Mouse (Mus musculus) limb, embryonic 14.5 days (tissue): ENCODE measurements at regions not wholly inside any gene's neighbourhood (a gene's known extent, or its start where the extent isn't known, plus 50 kb on each side); places are given as distances from the start of the nearest gene placed in this dataset.

Experiments used
- ATAC-seq: fragments of 200-750 bp; cut with Nextera tagmentation; 2 replicates; pipeline ENCODE4 v1.8.0; 2017; ENCODE audit warnings: low read depth, moderate number of reproducible peaks, moderate TSS enrichment; ENCODE audit not compliant: low FRiP score
- DNase-seq: peaks from one replicate; pipeline ENCODE4 v3.0.0-alpha.2; 2015; ENCODE audit warnings: low spot score
- H3K27ac ChIP-seq: fragments of 300-500 bp; sonication (generic); replicated peaks from 2 replicates; pipeline ENCODE4 v1.5.1; 2014; ENCODE audit warnings: low read depth, mild to moderate bottlenecking, low read length, moderate library complexity, mixed read lengths
- H3K27me3 ChIP-seq: fragments of 300-500 bp; sonication (generic); 2 replicates; pipeline ENCODE4 v1.6.1; 2014; ENCODE audit warnings: low read length, mixed read lengths; ENCODE audit not compliant: control insufficient read depth, insufficient read depth
- H3K36me3 ChIP-seq: fragments of 300-500 bp; sonication (generic); 2 replicates; pipeline ENCODE4 v1.6.1; 2014; ENCODE audit warnings: mild to moderate bottlenecking, low read length, moderate library complexity, mixed read lengths; ENCODE audit not compliant: control insufficient read depth, insufficient read depth
- H3K4me1 ChIP-seq: fragments of 300-500 bp; sonication (generic); 2 replicates; pipeline ENCODE4 v1.6.1; 2014; ENCODE audit warnings: antibody characterized with exemption, low read length, mixed read lengths; ENCODE audit not compliant: control insufficient read depth, insufficient read depth
- H3K4me2 ChIP-seq: fragments of 300-500 bp; sonication (generic); replicated peaks from 2 replicates; pipeline ENCODE4 v1.6.1; 2014; ENCODE audit warnings: low read depth, mild to moderate bottlenecking, low read length, moderate library complexity; ENCODE audit not compliant: severe bottlenecking
- H3K4me3 ChIP-seq: fragments of 300-500 bp; sonication (generic); replicated peaks from 2 replicates; pipeline ENCODE4 v1.5.1; 2014; ENCODE audit warnings: low read length
- H3K9ac ChIP-seq: fragments of 300-500 bp; sonication (generic); 2 replicates; pipeline ENCODE4 v1.6.1; 2014; ENCODE audit warnings: mild to moderate bottlenecking, low read depth, low read length, moderate library complexity; ENCODE audit not compliant: severe bottlenecking
- H3K9me3 ChIP-seq: fragments of 300-500 bp; sonication (generic); 2 replicates; pipeline ENCODE4 v1.6.1; 2016; ENCODE audit warnings: low read length; ENCODE audit not compliant: control insufficient read depth
- POLR2A ChIP-seq: fragments of 200-500 bp; IDR thresholded peaks from 2 replicates; pipeline ENCODE4 v1.8.0; 2012; ENCODE audit warnings: inconsistent platforms, mild to moderate bottlenecking, moderate library complexity, borderline replicate concordance; ENCODE audit not compliant: insufficient read depth, insufficient read length; ENCODE audit errors: extremely low read depth
- WGBS: fragments of 180-500 bp; shearing (Covaris S2); extraction: QIAGEN DNeasy Blood & Tissue Kit; methylation state at CpG from one replicate; pipeline ENCODE4 v1.1.7; 2014; 5-methylcytosine and 5-hydroxymethylcytosine counted together

DNA sequence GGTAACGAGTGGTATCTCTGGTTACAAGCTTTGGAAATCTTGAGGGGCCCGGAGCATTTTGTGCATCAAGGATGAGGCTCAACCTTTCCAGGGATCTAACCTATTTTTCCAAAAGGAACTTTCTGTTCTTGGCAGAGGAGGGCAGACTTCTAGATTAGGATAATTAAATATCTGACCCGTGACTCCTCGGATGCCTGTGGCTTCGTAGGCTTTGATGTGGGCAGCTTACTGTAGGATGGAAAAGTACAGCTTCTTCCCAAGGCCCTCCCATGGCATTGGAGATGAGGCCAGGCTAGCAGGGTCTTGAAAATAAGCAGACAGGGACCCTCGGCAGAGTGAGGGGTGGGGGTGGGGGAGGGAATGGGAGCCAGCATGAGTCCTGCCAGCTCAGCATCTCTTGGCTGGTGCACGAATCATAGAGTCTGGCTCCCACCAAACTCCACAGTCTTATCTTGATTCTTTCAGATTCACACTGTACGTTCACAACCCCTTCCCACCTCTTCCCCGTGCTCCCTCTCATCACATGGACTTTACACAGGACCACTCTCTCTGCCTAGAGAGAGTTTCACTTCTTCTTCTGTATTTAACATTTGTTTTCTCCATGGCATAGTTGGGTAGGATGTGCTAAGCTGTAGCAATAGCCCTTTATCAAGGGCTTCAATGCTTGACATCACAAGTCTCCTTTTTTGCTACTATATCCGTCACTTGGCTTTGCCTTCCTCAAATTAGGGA is 104.9 kb downstream of the E030025P04Rik start:
- Histone ChIP-seq H3K36me3 (no peaks in the 10 kb centered on the region), H3K27me3 (no peaks in the 10 kb centered on the region), H3K4me1 (peaks cover 6% of the 10 kb centered on the region; the same call in 1 of the 2 replicates), H3K4me3 (no peak overlapping the region), H3K9me3 (no peaks in the 10 kb centered on the region), H3K9ac (no peak overlapping the region), H3K27ac (no peak overlapping the region), H3K4me2 (no peak overlapping the region)
- TF ChIP-seq POLR2A: no peak
- DNase-seq (no peak), ATAC-seq (no peak)
- 69% methylated on average over 10 of the region's 10 CpGs for WGBS

DNA sequence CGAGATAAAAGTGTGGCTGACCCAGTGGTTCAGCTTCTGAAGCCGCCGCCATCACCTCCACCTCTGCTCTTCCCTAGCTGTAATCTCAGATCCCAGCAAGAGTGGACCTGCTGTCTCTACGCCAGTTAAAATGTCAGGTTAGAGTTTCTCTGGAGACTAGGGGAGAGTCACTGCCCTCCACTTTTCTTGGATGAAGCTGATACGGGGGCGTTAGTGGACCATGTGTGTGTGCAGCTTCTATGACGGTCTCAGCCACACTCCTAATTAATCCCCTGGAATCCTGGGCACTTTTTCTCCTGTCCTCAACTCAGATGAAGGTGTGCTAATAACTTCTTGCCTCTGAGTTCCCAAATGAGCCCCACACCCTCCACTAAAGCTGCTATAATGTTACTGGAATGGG is 106.0 kb downstream of the E030025P04Rik start:
- no peak for ATAC-seq
- no peak for DNase-seq
- no peak for TF ChIP-seq POLR2A
- no peak overlapping the region for H3K27ac ChIP-seq
- H3K4me2 ChIP-seq: no peak overlapping the region
- H3K27me3 ChIP-seq: no peaks in the 10 kb centered on the region
- WGBS: 79% methylated on average over 7 of the region's 7 CpGs
- no peaks in the 10 kb centered on the region for H3K36me3 ChIP-seq
- H3K9me3 ChIP-seq: no peaks in the 10 kb centered on the region
- no peak overlapping the region for H3K4me3 ChIP-seq
- H3K9ac ChIP-seq: no peak overlapping the region
- peaks cover 11% of the 10 kb centered on the region for H3K4me1 ChIP-seq

DNA sequence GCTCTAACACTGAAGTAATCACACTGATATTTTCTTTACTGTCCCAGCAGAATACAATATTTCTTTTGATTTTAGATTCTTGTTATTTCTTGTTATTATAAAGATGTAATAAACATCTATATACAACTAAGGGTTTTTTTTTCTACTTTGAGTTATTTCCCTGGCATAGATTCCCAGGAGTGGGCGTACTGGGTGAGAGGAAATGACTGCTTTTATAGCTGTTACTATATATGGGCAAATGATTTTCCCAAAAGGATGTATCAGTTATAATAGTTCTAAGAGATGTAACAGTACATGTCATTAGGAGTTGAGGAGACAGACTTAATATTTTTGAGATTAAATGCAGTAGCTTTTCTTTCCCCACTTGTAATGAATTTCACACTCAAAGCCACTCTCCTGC is 109.6 kb downstream of the E030025P04Rik start:
- 34% methylated on average over 1 of the region's 1 CpGs for WGBS
- TF ChIP-seq POLR2A: no peak
- Histone ChIP-seq H3K9ac (no peak overlapping the region), H3K36me3 (no peaks in the 10 kb centered on the region), H3K4me3 (no peak overlapping the region), H3K9me3 (no peaks in the 10 kb centered on the region), H3K27ac (no peak overlapping the region), H3K4me2 (no peak overlapping the region), H3K27me3 (no peaks in the 10 kb centered on the region), H3K4me1 (peaks cover 9% of the 10 kb centered on the region; the same call in 1 of the 2 replicates)
- ATAC-seq: no peak
- no peak for DNase-seq

DNA sequence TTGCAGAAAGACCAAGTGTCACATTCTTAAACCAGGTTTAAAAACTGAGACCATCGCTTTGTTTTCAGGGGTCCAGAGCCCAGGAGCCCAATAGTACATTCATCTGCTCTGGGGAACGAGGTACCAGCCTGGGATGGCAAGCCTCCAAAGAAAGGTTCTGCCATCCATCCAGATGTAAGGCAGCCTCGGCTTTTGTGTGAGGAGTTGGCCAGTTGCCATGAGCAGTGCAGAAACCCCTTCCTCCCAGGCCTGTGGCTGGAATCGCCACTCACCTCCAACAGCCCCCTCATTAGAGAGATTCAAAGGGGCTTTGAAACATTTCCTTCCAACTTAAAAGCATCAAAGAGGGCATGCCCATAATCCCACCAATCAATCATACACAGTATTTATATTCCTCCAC is 110.1 kb downstream of the E030025P04Rik start:
- Histone ChIP-seq H3K9ac (no peak overlapping the region), H3K36me3 (no peaks in the 10 kb centered on the region), H3K4me2 (no peak overlapping the region), H3K27me3 (no peaks in the 10 kb centered on the region), H3K4me1 (peaks cover 9% of the 10 kb centered on the region; the same call in 1 of the 2 replicates), H3K27ac (no peak overlapping the region), H3K4me3 (no peak overlapping the region), H3K9me3 (no peaks in the 10 kb centered on the region)
- ATAC-seq (no peak), DNase-seq (no peak)
- 23% methylated on average over 4 of the region's 4 CpGs for WGBS
- no peak for TF ChIP-seq POLR2A

DNA sequence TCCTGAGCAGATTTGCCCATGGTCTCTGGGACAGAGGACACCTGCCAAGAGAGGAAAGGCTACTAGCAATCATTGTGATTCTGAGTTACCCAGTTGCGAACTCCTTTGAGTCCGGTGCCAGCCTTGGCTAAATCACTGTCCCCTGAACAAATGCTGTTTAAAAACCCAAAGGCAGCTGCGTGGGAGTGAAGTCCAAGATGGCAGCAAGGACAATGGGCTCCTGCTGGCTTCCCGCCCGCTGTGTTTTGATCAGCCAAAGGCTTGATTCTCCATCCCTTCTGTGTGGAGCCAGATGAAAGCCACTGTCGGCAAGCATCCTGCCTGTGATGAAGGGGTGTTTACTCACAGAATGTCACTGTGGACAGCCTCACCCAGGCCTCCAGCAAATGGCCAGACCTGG is 111.4 kb downstream of the E030025P04Rik start:
- H3K36me3 ChIP-seq: no peaks in the 10 kb centered on the region
- DNase-seq (no peak), ATAC-seq (no peak)
- 69% methylated on average over 6 of the region's 6 CpGs for WGBS
- H3K9ac ChIP-seq: no peak overlapping the region
- H3K27ac ChIP-seq: no peak overlapping the region
- H3K4me1 ChIP-seq: peaks cover 9% of the 10 kb centered on the region; the same call in 1 of the 2 replicates
- no peak overlapping the region for H3K4me2 ChIP-seq
- no peaks in the 10 kb centered on the region for H3K27me3 ChIP-seq
- no peak for TF ChIP-seq POLR2A
- no peak overlapping the region for H3K4me3 ChIP-seq
- H3K9me3 ChIP-seq: no peaks in the 10 kb centered on the region
